Mouse (Mus musculus): ENCODE measurements around the gene Mta2. TPM values are rescaled to one million over a fixed set of nuclear protein-coding genes. Genes with fewer than 3 reads are reported as not detected.

The Mta2 gene
- 93.8 TPM for polyA plus RNA-seq (2014; fragmentation: Illumina TruSeq; extraction: RNeasy Lipid Tissue Mini Kit (QIAGEN cat#74804))

DNA sequence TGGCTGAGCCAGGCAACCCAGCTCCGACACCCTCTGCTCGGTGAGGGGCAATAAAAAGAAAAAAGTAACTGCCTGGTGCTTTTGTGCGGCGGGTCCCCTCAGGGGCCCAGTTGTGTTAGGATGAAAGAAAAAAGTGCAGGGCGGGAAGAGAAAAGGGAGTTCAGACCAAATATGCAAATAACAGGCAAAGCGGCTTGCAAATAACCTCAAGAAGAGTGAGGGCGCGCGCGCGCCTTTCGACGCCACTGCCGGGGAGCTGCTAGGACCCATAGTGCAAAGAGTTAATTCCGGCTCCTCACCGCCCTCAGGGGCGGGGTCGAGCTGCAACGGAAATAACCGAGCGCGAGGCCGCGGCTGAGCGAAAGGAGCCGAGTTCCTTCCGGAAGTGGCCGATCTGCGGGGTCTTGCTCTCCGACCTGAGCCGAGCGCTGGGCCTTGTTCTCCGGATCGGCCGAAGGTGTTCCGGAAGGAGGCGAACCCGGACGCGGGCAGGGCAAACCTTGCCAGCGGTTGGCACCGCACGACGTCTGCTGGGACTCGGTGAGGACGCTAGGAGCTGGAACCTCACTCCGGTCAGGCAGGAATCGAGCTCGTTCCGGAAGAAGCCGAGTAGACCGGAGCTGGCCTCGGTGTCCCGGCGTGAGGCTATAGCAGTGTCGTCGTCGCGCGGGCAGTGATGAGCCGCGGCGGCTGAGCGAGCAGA, at the start of gene Mta2:
TSS of gene Mta2 (plus strand) at position 361 of the 703 bp plus-strand sequence.

DNA sequence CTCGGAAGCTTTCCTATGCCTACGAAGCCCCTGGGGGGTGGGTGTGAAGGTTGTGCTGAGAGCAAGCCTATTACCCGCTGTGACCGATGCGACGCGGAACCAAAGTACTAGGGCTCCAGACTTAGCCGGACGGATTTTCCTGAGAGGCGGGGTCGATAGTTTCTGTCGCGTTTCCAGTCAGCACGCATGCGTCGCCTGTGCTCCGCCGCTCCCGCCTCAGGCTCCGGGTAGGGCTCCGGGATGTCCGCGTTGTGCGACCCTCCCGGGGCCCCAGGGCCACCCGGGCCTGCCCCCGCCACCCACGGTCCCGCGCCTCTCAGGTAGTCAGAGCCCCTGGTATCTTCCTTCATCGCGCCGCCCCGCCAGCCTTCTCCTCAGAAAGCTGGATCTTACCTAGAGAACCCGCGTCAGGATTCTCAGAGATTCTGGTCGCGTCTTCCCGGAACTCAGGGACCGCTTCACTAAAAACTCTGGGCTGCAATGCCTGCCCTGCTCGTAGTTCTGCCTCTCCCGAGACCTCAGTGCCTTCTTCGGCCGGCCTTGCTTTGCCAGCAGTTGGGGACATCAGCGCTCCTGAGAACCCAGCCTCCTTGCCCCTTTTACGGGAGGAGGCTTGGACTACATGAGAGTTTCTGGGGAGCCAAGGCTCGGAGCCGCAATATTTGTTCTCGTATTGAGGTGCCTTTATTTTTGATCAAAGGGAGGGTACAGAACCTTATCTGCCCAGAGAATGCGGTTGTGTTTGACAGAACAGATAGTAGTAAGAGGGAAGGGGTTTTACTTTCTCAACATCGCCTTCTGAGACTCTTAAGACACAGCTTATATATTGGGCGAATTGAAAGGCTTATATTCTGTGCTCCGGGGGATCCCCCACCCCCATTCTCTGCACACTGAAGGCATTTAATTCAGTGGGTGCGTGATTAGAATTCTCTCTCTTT, 48.6 kb upstream of the Mta2 start, which contains the start of gene Ints5:
TSS of gene Ints5 (plus strand) at position 177 of the 938 bp plus-strand sequence.

DNA sequence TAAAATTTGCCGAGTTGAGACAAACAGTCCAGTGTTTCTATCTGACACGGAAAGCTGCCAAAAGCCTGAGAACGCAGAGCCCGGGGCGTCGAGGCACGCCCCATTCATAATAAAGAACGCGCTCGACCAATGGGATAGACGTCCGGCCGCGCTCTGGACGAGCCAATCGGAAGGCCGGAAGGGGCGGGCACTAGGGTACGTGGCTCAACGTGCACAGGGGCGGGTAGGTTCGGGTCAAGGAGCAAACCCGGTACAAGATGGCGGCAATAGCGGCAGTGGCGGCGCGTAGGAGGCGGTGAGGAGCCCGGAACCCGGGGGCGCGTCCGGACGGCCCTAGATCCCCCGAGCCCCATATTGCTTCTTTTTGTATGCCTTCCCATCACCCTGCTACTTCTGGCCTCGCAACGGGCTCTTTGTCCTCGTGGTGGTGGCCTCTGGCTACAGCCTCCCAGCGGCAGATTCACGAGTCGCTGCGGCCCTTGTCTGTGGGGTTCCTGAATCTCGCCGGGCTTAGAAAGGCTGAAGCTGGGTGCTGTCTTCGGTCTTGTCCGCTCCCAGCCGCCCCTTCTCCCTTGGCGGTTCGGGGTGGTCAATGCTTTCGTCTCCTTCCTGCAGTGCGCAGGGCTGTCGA, 43.7 kb upstream of the Mta2 start, which contains the start of gene Ganab:
TSS of gene Ganab (plus strand) at position 207 of the 631 bp plus-strand sequence.

DNA sequence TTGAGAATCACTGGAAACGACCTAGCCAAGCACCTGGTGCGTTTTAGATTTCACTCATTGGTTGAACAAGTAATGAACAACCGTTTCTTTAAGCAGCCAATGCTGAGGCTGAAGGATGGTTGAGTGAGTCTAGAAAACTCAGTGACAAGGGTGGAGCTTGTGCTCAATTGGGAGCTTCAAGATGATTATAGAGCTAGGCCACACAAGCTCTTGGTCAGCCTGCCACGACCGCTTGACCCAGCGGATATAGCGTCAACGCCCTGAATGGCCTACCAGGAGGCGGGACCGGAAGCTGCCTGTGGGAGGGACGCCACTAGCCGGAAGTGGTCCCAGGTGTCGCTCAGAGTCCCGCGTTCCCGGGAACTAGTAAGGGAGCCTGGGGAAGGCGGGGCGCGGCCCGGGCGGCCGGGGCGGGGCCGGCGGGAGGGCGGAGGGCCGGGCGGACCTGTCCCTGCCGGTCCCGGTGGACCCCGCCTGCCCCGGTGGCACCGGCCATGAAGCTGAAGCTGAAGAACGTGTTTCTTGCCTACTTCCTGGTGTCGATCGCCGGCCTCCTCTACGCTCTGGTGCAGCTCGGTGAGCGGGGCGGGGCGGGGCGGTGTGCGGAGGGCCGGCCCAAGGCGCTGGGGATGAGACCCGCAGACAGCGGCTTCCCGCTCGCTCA, 21.5 kb upstream of the Mta2 start, which contains the start of gene B3gat3:
TSS of gene B3gat3 (plus strand) at position 302 of the 664 bp plus-strand sequence.

DNA sequence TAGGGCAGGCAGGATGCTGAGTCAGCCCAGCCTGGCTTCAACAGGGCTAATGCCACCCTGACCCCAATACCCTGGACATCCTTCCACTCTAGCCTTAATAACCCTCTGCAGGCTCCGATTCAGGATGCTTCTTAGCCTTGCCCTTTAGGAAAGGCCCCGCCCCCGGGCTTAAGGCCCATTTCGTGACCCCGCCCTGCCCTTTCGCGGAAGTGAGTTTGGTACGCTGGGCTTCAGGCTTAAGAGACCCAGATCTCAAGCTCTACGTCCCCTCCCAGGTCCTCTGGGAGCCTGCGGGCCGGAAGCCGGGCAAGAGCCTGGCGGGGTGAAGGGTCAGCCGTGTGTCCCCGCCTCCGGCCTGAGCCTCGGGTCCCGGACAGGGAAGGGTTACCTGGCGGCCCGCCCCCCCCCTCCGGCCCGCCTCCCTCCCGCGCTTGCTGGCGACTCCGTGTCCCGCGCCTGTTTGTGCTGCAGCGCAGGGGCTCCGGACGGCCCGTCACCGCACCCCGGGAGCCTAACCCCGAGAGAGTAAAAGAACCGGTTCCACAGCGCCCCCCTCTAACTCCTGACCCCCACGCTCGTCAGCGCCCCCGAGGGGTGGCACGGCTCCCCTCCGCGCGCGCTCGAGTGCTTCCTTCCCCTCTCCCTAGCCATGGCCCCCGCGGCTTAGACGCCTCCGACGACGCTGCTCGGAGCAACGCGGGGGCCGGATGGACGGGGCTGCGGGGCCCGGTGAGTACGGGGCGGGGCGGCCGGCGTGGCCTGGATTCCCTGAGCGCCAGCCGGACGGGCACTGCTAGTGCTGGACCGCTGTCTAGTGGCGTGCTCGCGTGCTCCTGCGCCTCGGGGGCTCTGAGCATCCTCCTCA, 12.2 kb upstream of the Mta2 start, which contains the start of the genes Rom1 and Eml3:
TSS of gene Rom1 (minus strand) at position 133 of the 865 bp plus-strand sequence.
TSS of gene Eml3 (plus strand) at position 329 of the 865 bp plus-strand sequence.

DNA sequence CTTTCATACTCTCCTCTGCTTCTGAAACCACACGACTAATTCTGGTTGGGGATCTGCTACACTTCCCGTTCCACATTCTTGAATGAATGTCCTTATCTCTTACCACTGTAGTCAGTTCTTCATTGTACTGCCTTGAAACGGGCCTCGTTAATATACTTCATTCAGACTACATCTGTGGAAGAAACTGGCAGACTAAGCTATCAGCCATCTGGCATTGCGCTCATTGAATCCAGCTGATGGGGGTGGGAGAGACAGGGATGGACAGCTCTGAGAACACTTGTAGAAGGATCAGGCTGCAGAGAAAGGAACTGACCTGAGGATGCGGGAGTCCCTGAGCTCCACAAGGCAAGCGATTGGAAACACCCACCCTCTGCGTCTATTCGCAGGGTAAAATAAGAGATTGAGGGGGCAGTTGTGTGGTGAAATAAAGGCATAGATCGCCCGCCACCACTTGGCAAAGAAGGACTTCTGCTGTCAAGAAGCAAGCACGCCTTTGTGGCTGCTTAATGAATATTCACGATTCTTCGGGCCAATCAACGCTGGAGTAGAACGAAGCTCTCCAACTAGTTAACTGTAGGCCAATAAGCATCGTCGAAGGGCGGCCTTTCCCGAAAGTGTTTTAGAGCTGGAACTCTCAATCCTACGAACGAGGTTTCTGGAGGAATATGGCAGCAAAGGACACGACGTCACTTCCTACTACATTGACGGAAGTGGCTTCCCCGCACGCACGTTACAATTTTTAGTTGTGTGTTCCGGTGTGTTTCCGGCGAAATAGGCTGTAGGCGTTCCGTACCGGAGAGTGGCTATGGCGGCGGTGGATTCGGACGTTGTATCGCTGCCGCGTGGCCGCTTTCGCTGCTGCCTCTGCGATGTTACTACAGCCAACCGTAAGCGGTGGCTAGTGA, 11.7 kb downstream of the Mta2 start, which contains the start of gene Tut1:
TSS of gene Tut1 (plus strand) at position 713 of the 905 bp plus-strand sequence.

DNA sequence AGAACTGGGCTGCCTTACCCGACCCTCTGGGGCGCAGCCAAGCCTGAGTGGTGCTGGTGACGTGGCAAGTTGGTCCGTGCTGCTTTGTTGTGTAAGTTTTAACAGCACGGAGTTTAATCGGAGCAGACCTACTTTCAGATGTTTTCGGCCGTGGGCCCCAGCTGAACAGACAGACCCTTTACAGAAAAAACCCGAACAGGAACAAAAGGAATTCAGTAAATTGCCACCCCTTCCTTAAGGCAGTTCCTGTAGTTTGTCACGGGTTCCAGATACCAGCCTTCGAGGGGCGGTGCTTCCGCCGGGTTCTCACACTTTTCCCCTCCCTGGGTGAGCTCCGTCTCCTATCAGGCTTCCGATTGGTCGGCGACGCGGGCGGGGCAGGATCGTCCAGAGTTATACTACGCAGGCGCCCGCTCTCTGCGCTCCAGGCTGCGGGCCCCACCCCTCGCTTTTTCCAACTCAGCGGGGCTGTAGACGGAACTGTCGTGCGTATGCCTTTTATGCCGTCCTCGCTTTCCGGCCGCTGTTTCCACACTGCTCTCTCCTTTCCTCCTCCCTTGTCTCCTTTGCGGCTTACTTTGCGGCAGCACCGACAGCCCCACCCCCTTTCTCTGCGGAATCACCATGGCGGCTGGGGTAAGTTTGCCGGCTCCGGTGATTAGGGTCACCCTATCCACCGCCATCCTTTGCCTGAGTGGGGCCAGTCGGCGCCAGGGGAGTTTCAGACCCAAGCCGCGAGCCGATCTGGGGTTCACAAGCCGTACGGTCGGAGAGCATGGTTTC, 25.1 kb downstream of the Mta2 start, which contains the start of gene Eef1g:
TSS of gene Eef1g (plus strand) at position 452 of the 783 bp plus-strand sequence.

DNA sequence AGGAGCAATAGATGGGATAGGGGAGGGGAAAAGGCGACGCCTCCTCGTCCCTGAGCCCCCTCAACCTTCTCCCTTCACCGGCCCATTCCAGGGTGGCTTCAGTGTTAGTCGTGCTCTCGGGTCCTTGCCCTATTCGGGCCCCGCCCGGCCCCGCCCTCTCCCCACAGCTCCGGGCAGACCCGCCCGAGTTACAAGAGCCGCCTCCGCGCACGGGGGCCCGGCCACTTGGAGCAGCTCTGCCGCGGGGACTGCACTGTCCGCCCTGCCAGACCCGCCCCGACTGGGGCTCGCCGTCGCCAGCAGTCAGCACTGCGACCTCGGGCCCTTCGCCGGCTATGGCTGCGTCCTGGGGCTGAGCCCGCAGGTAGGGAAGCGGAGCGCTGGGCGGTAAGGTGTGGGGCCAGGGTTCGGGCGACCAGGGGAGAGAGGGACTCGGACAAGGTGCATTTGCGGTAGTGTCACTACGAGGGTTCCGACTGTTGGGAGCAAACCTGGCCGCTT, 47.4 kb downstream of the Mta2 start, which contains the start of gene Ahnak:
TSS of gene Ahnak (plus strand) at position 219 of the 501 bp plus-strand sequence.

Other genes with a start within 250 kb of the Mta2 start
- gene Slc3a2, start 218.5 kb upstream of the Mta2 start, polyA plus RNA-seq (2014; fragmentation: Illumina TruSeq; extraction: RNeasy Lipid Tissue Mini Kit (QIAGEN cat#74804)), result 233 TPM
- 11.1 TPM for gene Wdr74, start 206.0 kb upstream of the Mta2 start, polyA plus RNA-seq (2014; fragmentation: Illumina TruSeq; extraction: RNeasy Lipid Tissue Mini Kit (QIAGEN cat#74804))
- not detected for gene 1700092M07Rik, start 201.2 kb upstream of the Mta2 start, polyA plus RNA-seq (2014; fragmentation: Illumina TruSeq; extraction: RNeasy Lipid Tissue Mini Kit (QIAGEN cat#74804))
- gene Stx5a, start 200.5 kb upstream of the Mta2 start, polyA plus RNA-seq (2014; fragmentation: Illumina TruSeq; extraction: RNeasy Lipid Tissue Mini Kit (QIAGEN cat#74804)), result 65.4 TPM
- 63.1 TPM for gene Nxf1, start 184.8 kb upstream of the Mta2 start, polyA plus RNA-seq (2014; fragmentation: Illumina TruSeq; extraction: RNeasy Lipid Tissue Mini Kit (QIAGEN cat#74804))
- 26.6 TPM for gene Tmem223, start 170.9 kb upstream of the Mta2 start, polyA plus RNA-seq (2014; fragmentation: Illumina TruSeq; extraction: RNeasy Lipid Tissue Mini Kit (QIAGEN cat#74804))
- gene Tmem179b, start 167.4 kb upstream of the Mta2 start, polyA plus RNA-seq (2014; fragmentation: Illumina TruSeq; extraction: RNeasy Lipid Tissue Mini Kit (QIAGEN cat#74804)), result 29.5 TPM
- gene Taf6l, start 155.5 kb upstream of the Mta2 start, polyA plus RNA-seq (2014; fragmentation: Illumina TruSeq; extraction: RNeasy Lipid Tissue Mini Kit (QIAGEN cat#74804)), result 1.2 TPM
- gene Polr2g, start 143.3 kb upstream of the Mta2 start, polyA plus RNA-seq (2014; fragmentation: Illumina TruSeq; extraction: RNeasy Lipid Tissue Mini Kit (QIAGEN cat#74804)), result 64.4 TPM
- not detected for gene Zbtb3, start 139.3 kb upstream of the Mta2 start, polyA plus RNA-seq (2014; fragmentation: Illumina TruSeq; extraction: RNeasy Lipid Tissue Mini Kit (QIAGEN cat#74804))
- 110 TPM for gene Ttc9c, start 122.5 kb upstream of the Mta2 start, polyA plus RNA-seq (2014; fragmentation: Illumina TruSeq; extraction: RNeasy Lipid Tissue Mini Kit (QIAGEN cat#74804))
- 169 TPM for gene Hnrnpul2, start 121.9 kb upstream of the Mta2 start, polyA plus RNA-seq (2014; fragmentation: Illumina TruSeq; extraction: RNeasy Lipid Tissue Mini Kit (QIAGEN cat#74804))
- 3.6 TPM for gene AC129217.1, start 112.1 kb upstream of the Mta2 start, polyA plus RNA-seq (2014; fragmentation: Illumina TruSeq; extraction: RNeasy Lipid Tissue Mini Kit (QIAGEN cat#74804))
- gene Bscl2, start 104.4 kb upstream of the Mta2 start, polyA plus RNA-seq (2014; fragmentation: Illumina TruSeq; extraction: RNeasy Lipid Tissue Mini Kit (QIAGEN cat#74804)), result 25.1 TPM
- gene Gng3, start 102.7 kb upstream of the Mta2 start, polyA plus RNA-seq (2014; fragmentation: Illumina TruSeq; extraction: RNeasy Lipid Tissue Mini Kit (QIAGEN cat#74804)), result 0.57 TPM
- gene Lrrn4cl, start 91.1 kb upstream of the Mta2 start, polyA plus RNA-seq (2014; fragmentation: Illumina TruSeq; extraction: RNeasy Lipid Tissue Mini Kit (QIAGEN cat#74804)), result 10.2 TPM
- gene Ubxn1, start 70.4 kb upstream of the Mta2 start, polyA plus RNA-seq (2014; fragmentation: Illumina TruSeq; extraction: RNeasy Lipid Tissue Mini Kit (QIAGEN cat#74804)), result 15.6 TPM
- 2.8 TPM for gene Uqcc3, start 61.0 kb upstream of the Mta2 start, polyA plus RNA-seq (2014; fragmentation: Illumina TruSeq; extraction: RNeasy Lipid Tissue Mini Kit (QIAGEN cat#74804))
- 51.7 TPM for gene Lbhd1, start 58.1 kb upstream of the Mta2 start, polyA plus RNA-seq (2014; fragmentation: Illumina TruSeq; extraction: RNeasy Lipid Tissue Mini Kit (QIAGEN cat#74804))
- gene Gm49403, start 57.9 kb upstream of the Mta2 start, polyA plus RNA-seq (2014; fragmentation: Illumina TruSeq; extraction: RNeasy Lipid Tissue Mini Kit (QIAGEN cat#74804)), result not detected
- gene 1810009A15Rik, start 53.0 kb upstream of the Mta2 start, polyA plus RNA-seq (2014; fragmentation: Illumina TruSeq; extraction: RNeasy Lipid Tissue Mini Kit (QIAGEN cat#74804)), result 17.4 TPM
- not detected for gene Gm49416, start 52.9 kb upstream of the Mta2 start, polyA plus RNA-seq (2014; fragmentation: Illumina TruSeq; extraction: RNeasy Lipid Tissue Mini Kit (QIAGEN cat#74804))
- 1.3 TPM for gene Ints5, start 48.9 kb upstream of the Mta2 start, polyA plus RNA-seq (2014; fragmentation: Illumina TruSeq; extraction: RNeasy Lipid Tissue Mini Kit (QIAGEN cat#74804))
- 88.1 TPM for gene Ganab, start 43.8 kb upstream of the Mta2 start, polyA plus RNA-seq (2014; fragmentation: Illumina TruSeq; extraction: RNeasy Lipid Tissue Mini Kit (QIAGEN cat#74804))
- gene B3gat3, start 21.5 kb upstream of the Mta2 start, polyA plus RNA-seq (2014; fragmentation: Illumina TruSeq; extraction: RNeasy Lipid Tissue Mini Kit (QIAGEN cat#74804)), result 6.5 TPM
- 0.60 TPM for gene Rom1, start 12.5 kb upstream of the Mta2 start, polyA plus RNA-seq (2014; fragmentation: Illumina TruSeq; extraction: RNeasy Lipid Tissue Mini Kit (QIAGEN cat#74804))
- 3.0 TPM for gene Eml3, start 12.3 kb upstream of the Mta2 start, polyA plus RNA-seq (2014; fragmentation: Illumina TruSeq; extraction: RNeasy Lipid Tissue Mini Kit (QIAGEN cat#74804))
- gene Tut1, start 12.0 kb downstream of the Mta2 start, polyA plus RNA-seq (2014; fragmentation: Illumina TruSeq; extraction: RNeasy Lipid Tissue Mini Kit (QIAGEN cat#74804)), result 2.3 TPM
- 118 TPM for gene Eef1g, start 25.2 kb downstream of the Mta2 start, polyA plus RNA-seq (2014; fragmentation: Illumina TruSeq; extraction: RNeasy Lipid Tissue Mini Kit (QIAGEN cat#74804))
- gene Ahnak, start 47.4 kb downstream of the Mta2 start, polyA plus RNA-seq (2014; fragmentation: Illumina TruSeq; extraction: RNeasy Lipid Tissue Mini Kit (QIAGEN cat#74804)), result 70.1 TPM
- gene Scgb1a1, start 146.1 kb downstream of the Mta2 start, polyA plus RNA-seq (2014; fragmentation: Illumina TruSeq; extraction: RNeasy Lipid Tissue Mini Kit (QIAGEN cat#74804)), result 1.4 TPM
- 16.0 TPM for gene Asrgl1, start 193.8 kb downstream of the Mta2 start, polyA plus RNA-seq (2014; fragmentation: Illumina TruSeq; extraction: RNeasy Lipid Tissue Mini Kit (QIAGEN cat#74804))